In genomic region chr13:118448977-118449705, GRCm38 (mm10) we compare ENCODE assay signal across 21 mouse cellular contexts.
"Had no signal": no experiment of that assay in that cellular context is flagged by ENCODE, and none has a peak within 500 bp of the region (broad histone marks: within the 10 kb centered on the region; RNA-seq: fewer than 3 reads in every experiment).

No protein-coding gene starts in this region.

- ATAC-seq: liver, postnatal 0 days; lung, postnatal 0 days had no signal

- H3K27ac ChIP-seq: liver, embryonic 13.5 days; liver, embryonic 15.5 days; lung, embryonic 15.5 days; macrophage; neural tube, embryonic 13.5 days; neural tube, embryonic 15.5 days had no signal

- H3K4me3 ChIP-seq: liver, embryonic 13.5 days; liver, embryonic 15.5 days; lung, embryonic 15.5 days; megakaryocyte, embryonic 14.5 days; myocyte; neural tube, embryonic 13.5 days; neural tube, embryonic 15.5 days had no signal

- H3K36me3 ChIP-seq: liver, embryonic 13.5 days; liver, embryonic 15.5 days; lung, embryonic 15.5 days; neural tube, embryonic 13.5 days; neural tube, embryonic 15.5 days had no signal

- H3K9me3 ChIP-seq: liver, embryonic 13.5 days; liver, embryonic 15.5 days; lung, embryonic 15.5 days; megakaryocyte, embryonic 14.5 days; neural tube, embryonic 13.5 days; neural tube, embryonic 15.5 days had no signal

- H3K9ac ChIP-seq: liver, embryonic 13.5 days; liver, embryonic 15.5 days; liver, postnatal 0 days; lung, embryonic 15.5 days; neural tube, embryonic 13.5 days; neural tube, embryonic 15.5 days had no signal

- H3K4me2 ChIP-seq: liver, embryonic 13.5 days; liver, embryonic 15.5 days; lung, embryonic 15.5 days; neural tube, embryonic 13.5 days; neural tube, embryonic 15.5 days had no signal

- DNase-seq: liver, embryonic 13.5 days; liver, postnatal 0 days; lung, adult 2 months; lung, postnatal 14 days; lung, postnatal 36 days; retina, postnatal 1 day; right cerebral cortex, adult 18-20 months; right cerebral cortex, postnatal 25 days; right cerebral cortex, postnatal 4 days; spleen, adult 18-20 months; thymus, adult 18-20 months; thymus, postnatal 14 days; thymus, postnatal 36 days had no signal

- H3K4me1 ChIP-seq: liver, embryonic 13.5 days; liver, embryonic 15.5 days; lung, embryonic 15.5 days; megakaryocyte, embryonic 14.5 days; neural tube, embryonic 13.5 days; neural tube, embryonic 15.5 days had no signal

- H3K27me3 ChIP-seq: liver, embryonic 13.5 days; liver, embryonic 15.5 days; lung, embryonic 15.5 days; megakaryocyte, embryonic 14.5 days; neural tube, embryonic 13.5 days; neural tube, embryonic 15.5 days had no signal
